Mouse (Mus musculus): ENCODE data around the gene Psmd13. TPM values are rescaled to one million over a fixed set of nuclear protein-coding genes. Genes with fewer than 3 reads are reported as not detected.

The Psmd13 gene
- polyA plus RNA-seq, 1 experiment from 2014 or later: 278 TPM

- H3K27ac ChIP-seq: no peak overlapping the region
- no peak for ATAC-seq (ENCODE audit: low FRiP score)
- H3K4me3 ChIP-seq: no peak overlapping the region
- H3K36me3 ChIP-seq: peaks cover 8% of the 10 kb centered on the region
- peak overlapping the region; percentile 24; the same call in 1 of the 2 replicates for H3K9ac ChIP-seq
- H3K4me2 ChIP-seq: no peak overlapping the region
- no peaks in the 10 kb centered on the region for H3K9me3 ChIP-seq
- peaks cover 34% of the 10 kb centered on the region for H3K27me3 ChIP-seq
- 82% methylated on average over 10 of the region's 10 CpGs for WGBS
- 0 out of 2 replicates have a peak, but pooled peaks cover 2% of the 10 kb centered on the region for H3K4me1 ChIP-seq (replicated peaks)
These were observed 35.1 kb upstream of the Psmd13 start for GRCm38 (mm10) chr7:140846676-140847075.

GRCm38 (mm10) chr7:140847755-140848580 lies 33.8 kb upstream of the Psmd13 start, which contains the start of gene Odf3:
Gene Odf3, plus strand, starts transcription at chr7:140847805.
- Histone ChIP-seq H3K27ac (no peak within 1 kb of the TSS), H3K4me1 (replicated peaks) (0 out of 2 replicates have a peak, but pooled peaks cover 2% of the 10 kb centered on the region), H3K36me3 (peaks cover 21% of the 10 kb centered on the region), H3K9me3 (no peaks in the 10 kb centered on the region), H3K27me3 (peaks cover 26% of the 10 kb centered on the region), H3K4me2 (no peak within 1 kb of the TSS), H3K4me3 (no peak within 1 kb of the TSS), H3K9ac (peak within 1 kb of the TSS; percentile 24; the same call in 1 of the 2 replicates)
- no peak for ATAC-seq (ENCODE audit: low FRiP score)
- WGBS: 76% methylated on average over 11 of the region's 11 CpGs

GRCm38 (mm10) chr7:140848591-140848990 lies 33.2 kb upstream of the Psmd13 start:
- Histone ChIP-seq H3K27ac (no peak overlapping the region), H3K36me3 (peaks cover 27% of the 10 kb centered on the region), H3K9ac (no peak overlapping the region), H3K4me2 (no peak overlapping the region), H3K4me3 (no peak overlapping the region), H3K9me3 (no peaks in the 10 kb centered on the region), H3K27me3 (peaks cover 23% of the 10 kb centered on the region), H3K4me1 (replicated peaks) (0 out of 2 replicates have a peak, but pooled peaks cover 2% of the 10 kb centered on the region)
- WGBS: 94% methylated on average over 10 of the region's 10 CpGs
- no peak for ATAC-seq (ENCODE audit: low FRiP score)

GRCm38 (mm10) chr7:140851916-140852315 lies 29.9 kb upstream of the Psmd13 start:
- H3K9ac ChIP-seq: no peak overlapping the region
- H3K27ac ChIP-seq: no peak overlapping the region
- H3K9me3 ChIP-seq: no peaks in the 10 kb centered on the region
- 97% methylated on average over 4 of the region's 4 CpGs for WGBS
- H3K4me1 ChIP-seq (replicated peaks): peaks cover 12% of the 10 kb centered on the region
- H3K4me3 ChIP-seq: no peak overlapping the region
- ATAC-seq (ENCODE audit: low FRiP score): no peak
- no peak overlapping the region for H3K4me2 ChIP-seq
- 0 out of 2 replicates have a peak, but pooled peaks cover 3% of the 10 kb centered on the region for H3K27me3 ChIP-seq
- H3K36me3 ChIP-seq: peaks cover 36% of the 10 kb centered on the region

GRCm38 (mm10) chr7:140853386-140853785 lies 28.4 kb upstream of the Psmd13 start:
- H3K9ac ChIP-seq: no peak overlapping the region
- H3K27me3 ChIP-seq: no peaks in the 10 kb centered on the region
- no peak for ATAC-seq (ENCODE audit: low FRiP score)
- H3K4me1 ChIP-seq (replicated peaks): peaks cover 21% of the 10 kb centered on the region
- H3K36me3 ChIP-seq: peaks cover 38% of the 10 kb centered on the region
- 92% methylated on average over 9 of the region's 9 CpGs for WGBS
- no peak overlapping the region for H3K4me2 ChIP-seq
- H3K4me3 ChIP-seq: no peak overlapping the region
- H3K27ac ChIP-seq: no peak overlapping the region
- H3K9me3 ChIP-seq: no peaks in the 10 kb centered on the region

- H3K4me2 ChIP-seq: 0 out of 2 replicates have a peak overlapping the region, but pooled peaks have one; percentile 98
- H3K9ac ChIP-seq: no peak overlapping the region
- no peaks in the 10 kb centered on the region for H3K9me3 ChIP-seq
- no peak for ATAC-seq (ENCODE audit: low FRiP score)
- no peaks in the 10 kb centered on the region for H3K27me3 ChIP-seq
- no peak overlapping the region for H3K4me3 ChIP-seq
- peaks cover 32% of the 10 kb centered on the region for H3K4me1 ChIP-seq (replicated peaks)
- WGBS: 96% methylated on average over 18 of the region's 18 CpGs
- no peak overlapping the region for H3K27ac ChIP-seq
- peaks cover 49% of the 10 kb centered on the region for H3K36me3 ChIP-seq
These were observed 27.3 kb upstream of the Psmd13 start for GRCm38 (mm10) chr7:140854483-140854882.

GRCm38 (mm10) chr7:140855181-140855580 lies 26.6 kb upstream of the Psmd13 start:
- H3K36me3 ChIP-seq: peaks cover 55% of the 10 kb centered on the region
- no peaks in the 10 kb centered on the region for H3K27me3 ChIP-seq
- H3K4me2 ChIP-seq: peak overlapping the region; percentile 98
- 76% methylated on average over 9 of the region's 9 CpGs for WGBS
- H3K27ac ChIP-seq: no peak overlapping the region
- H3K9ac ChIP-seq: peak overlapping the region; percentile 87
- no peaks in the 10 kb centered on the region for H3K9me3 ChIP-seq
- H3K4me1 ChIP-seq (replicated peaks): peaks cover 39% of the 10 kb centered on the region
- ATAC-seq (ENCODE audit: low FRiP score): no peak
- H3K4me3 ChIP-seq: peak overlapping the region; percentile 85

- Histone ChIP-seq H3K4me2 (peak within 1 kb of the TSS; percentile 98), H3K4me3 (peak within 1 kb of the TSS; percentile 85), H3K27ac (peak within 1 kb of the TSS; percentile 94), H3K9me3 (no peaks in the 10 kb centered on the region), H3K27me3 (no peaks in the 10 kb centered on the region), H3K36me3 (peaks cover 62% of the 10 kb centered on the region), H3K9ac (peak within 1 kb of the TSS; percentile 87), H3K4me1 (replicated peaks) (peaks cover 39% of the 10 kb centered on the region)
- peak; percentile 85 for ATAC-seq (ENCODE audit: low FRiP score)
- 2% methylated on average over 51 of the region's 51 CpGs for WGBS
These were observed 25.6 kb upstream of the Psmd13 start, which contains the start of gene Gm45785 for GRCm38 (mm10) chr7:140855860-140856784. Gene Gm45785, minus strand, starts transcription at chr7:140856331.

- H3K9me3 ChIP-seq: no peaks in the 10 kb centered on the region
- peak; percentile 79 for ATAC-seq (ENCODE audit: low FRiP score)
- no peaks in the 10 kb centered on the region for H3K27me3 ChIP-seq
- WGBS: under 1% methylated on average over 50 of the region's 50 CpGs
- peak within 1 kb of the TSS; percentile 85 for H3K4me3 ChIP-seq
- H3K9ac ChIP-seq: peak within 1 kb of the TSS; percentile 87
- H3K4me2 ChIP-seq: peak within 1 kb of the TSS; percentile 98
- peaks cover 62% of the 10 kb centered on the region for H3K36me3 ChIP-seq
- peak within 1 kb of the TSS; percentile 94 for H3K27ac ChIP-seq
- peaks cover 39% of the 10 kb centered on the region for H3K4me1 ChIP-seq (replicated peaks)
These were observed 24.8 kb upstream of the Psmd13 start, which contains the start of gene Ric8a for GRCm38 (mm10) chr7:140856785-140857549. Gene Ric8a, plus strand, starts transcription at chr7:140856957.

GRCm38 (mm10) chr7:140857550-140858505 lies 23.9 kb upstream of the Psmd13 start, which contains the start of gene Bet1l:
Gene Bet1l, minus strand, starts transcription at chr7:140857577.
- peak within 1 kb of the TSS; percentile 85 for H3K4me3 ChIP-seq
- H3K27ac ChIP-seq: peak within 1 kb of the TSS; percentile 94
- H3K4me2 ChIP-seq: peak within 1 kb of the TSS; percentile 98
- peak; percentile 53 for ATAC-seq (ENCODE audit: low FRiP score)
- peak within 1 kb of the TSS; percentile 87 for H3K9ac ChIP-seq
- H3K4me1 ChIP-seq (replicated peaks): peaks cover 39% of the 10 kb centered on the region
- no peaks in the 10 kb centered on the region for H3K9me3 ChIP-seq
- 42% methylated on average over 40 of the region's 40 CpGs for WGBS
- H3K27me3 ChIP-seq: no peaks in the 10 kb centered on the region
- H3K36me3 ChIP-seq: peaks cover 62% of the 10 kb centered on the region
